Mouse (Mus musculus): ENCODE measurements at regions not wholly inside any gene's neighbourhood (a gene's known extent, or its start where the extent isn't known, plus 50 kb on each side); places are given as distances from the start of the nearest gene placed in this dataset.

GRCm38 (mm10) chr3:115655020-115655419 is 59.9 kb downstream of the S1pr1 start:
- H3K4me2 ChIP-seq = no peak overlapping the region
- H3K36me3 ChIP-seq = no peaks in the 10 kb centered on the region
- no peak for ATAC-seq (replicated peaks; ENCODE audit: insufficient number of reproducible peaks, insufficient read depth, low FRiP score, low read depth)
- no peaks in the 10 kb centered on the region for H3K9me3 ChIP-seq (replicated peaks)
- no peak overlapping the region for H3K4me3 ChIP-seq
- no peak overlapping the region for H3K9ac ChIP-seq
- no peaks in the 10 kb centered on the region for H3K27me3 ChIP-seq
- H3K27ac ChIP-seq = no peak overlapping the region
- H3K4me1 ChIP-seq (replicated peaks) = no peaks in the 10 kb centered on the region; the same call in 1 of the 2 replicates

- no peak overlapping the region for H3K27ac ChIP-seq
- H3K9me3 ChIP-seq (replicated peaks) = no peaks in the 10 kb centered on the region
- H3K4me3 ChIP-seq = no peak overlapping the region
Measured at GRCm38 (mm10) chr3:115652236-115652635, 62.6 kb downstream of the S1pr1 start.

GRCm38 (mm10) chr3:115649338-115650117 is 65.3 kb downstream of the S1pr1 start:
- H3K27ac ChIP-seq = no peak overlapping the region
- H3K4me3 ChIP-seq = no peak overlapping the region
- WGBS = 54% methylated on average over 3 of the region's 3 CpGs
- no peaks in the 10 kb centered on the region for H3K9me3 ChIP-seq (replicated peaks)
- no peak for ATAC-seq (replicated peaks; ENCODE audit: insufficient number of reproducible peaks, insufficient read depth, low FRiP score, low read depth)
- H3K27me3 ChIP-seq = no peaks in the 10 kb centered on the region
- no peaks in the 10 kb centered on the region for H3K36me3 ChIP-seq
- H3K9ac ChIP-seq = no peak overlapping the region
- peaks cover 19% of the 10 kb centered on the region for H3K4me1 ChIP-seq (replicated peaks)
- no peak overlapping the region for H3K4me2 ChIP-seq

More at GRCm38 (mm10) chr3:115652236-115652635, 62.6 kb downstream of the S1pr1 start:
- 71% methylated on average over 5 of the region's 5 CpGs for WGBS
- H3K4me1 ChIP-seq (replicated peaks) = peaks cover 2% of the 10 kb centered on the region; the same call in 1 of the 2 replicates
- H3K4me2 ChIP-seq = no peak overlapping the region
- H3K27me3 ChIP-seq = no peaks in the 10 kb centered on the region
- ATAC-seq (replicated peaks; ENCODE audit: insufficient number of reproducible peaks, insufficient read depth, low FRiP score, low read depth) = no peak
- H3K9ac ChIP-seq = no peak overlapping the region
- no peaks in the 10 kb centered on the region for H3K36me3 ChIP-seq

GRCm38 (mm10) chr3:115646993-115647392 is 67.9 kb downstream of the S1pr1 start:
- Histone ChIP-seq H3K4me3 (no peak overlapping the region), H3K27me3 (no peaks in the 10 kb centered on the region), H3K36me3 (no peaks in the 10 kb centered on the region), H3K9me3 (replicated peaks) (no peaks in the 10 kb centered on the region), H3K27ac (peak overlapping the region; percentile 58), H3K9ac (no peak overlapping the region), H3K4me1 (replicated peaks) (peaks cover 28% of the 10 kb centered on the region), H3K4me2 (no peak overlapping the region)
- 39% methylated on average over 7 of the region's 7 CpGs for WGBS
- ATAC-seq (replicated peaks; ENCODE audit: insufficient number of reproducible peaks, insufficient read depth, low FRiP score, low read depth) = no peak

- H3K9ac ChIP-seq = no peak overlapping the region
- no peaks in the 10 kb centered on the region for H3K27me3 ChIP-seq
- peaks cover 37% of the 10 kb centered on the region for H3K4me1 ChIP-seq (replicated peaks)
- H3K36me3 ChIP-seq = no peaks in the 10 kb centered on the region
- H3K4me2 ChIP-seq = no peak overlapping the region
- peak overlapping the region; percentile 59 for H3K27ac ChIP-seq
- ATAC-seq (replicated peaks; ENCODE audit: insufficient number of reproducible peaks, insufficient read depth, low FRiP score, low read depth) = no peak
- H3K9me3 ChIP-seq (replicated peaks) = no peaks in the 10 kb centered on the region
- no peak overlapping the region for H3K4me3 ChIP-seq
- 82% methylated on average over 5 of the region's 5 CpGs for WGBS
Measured at GRCm38 (mm10) chr3:115644307-115644706, 70.6 kb downstream of the S1pr1 start.

GRCm38 (mm10) chr3:115642846-115643260 is 72.0 kb downstream of the S1pr1 start:
- 4% methylated on average over 11 of the region's 11 CpGs for WGBS
- peak overlapping the region; percentile 59 for H3K4me2 ChIP-seq
- no peaks in the 10 kb centered on the region for H3K27me3 ChIP-seq
- peak overlapping the region; percentile 85 for H3K27ac ChIP-seq
- no peaks in the 10 kb centered on the region for H3K36me3 ChIP-seq
- no peak overlapping the region for H3K9ac ChIP-seq
- H3K4me1 ChIP-seq (replicated peaks) = peaks cover 37% of the 10 kb centered on the region
- peak overlapping the region; percentile 40 for H3K4me3 ChIP-seq
- ATAC-seq (replicated peaks; ENCODE audit: insufficient number of reproducible peaks, insufficient read depth, low FRiP score, low read depth) = no peak
- no peaks in the 10 kb centered on the region for H3K9me3 ChIP-seq (replicated peaks)

- Histone ChIP-seq H3K36me3 (no peaks in the 10 kb centered on the region), H3K4me2 (peak overlapping the region; percentile 59), H3K4me3 (peak overlapping the region; percentile 40), H3K27me3 (no peaks in the 10 kb centered on the region), H3K27ac (peak overlapping the region; percentile 85), H3K4me1 (replicated peaks) (peaks cover 35% of the 10 kb centered on the region), H3K9me3 (replicated peaks) (no peaks in the 10 kb centered on the region), H3K9ac (peak overlapping the region; percentile 27; the same call in 1 of the 2 replicates)
- 3% methylated on average over 26 of the region's 26 CpGs for WGBS
- peak; percentile 48 for ATAC-seq (replicated peaks; ENCODE audit: insufficient number of reproducible peaks, insufficient read depth, low FRiP score, low read depth)
Measured at GRCm38 (mm10) chr3:115642001-115642845, 72.6 kb downstream of the S1pr1 start.

GRCm38 (mm10) chr3:115641411-115641810 is 73.5 kb downstream of the S1pr1 start:
- H3K27me3 ChIP-seq = no peaks in the 10 kb centered on the region
- no peaks in the 10 kb centered on the region for H3K36me3 ChIP-seq
- no peaks in the 10 kb centered on the region for H3K9me3 ChIP-seq (replicated peaks)
- ATAC-seq (replicated peaks; ENCODE audit: insufficient number of reproducible peaks, insufficient read depth, low FRiP score, low read depth) = peak; percentile 77
- peak overlapping the region; percentile 85 for H3K27ac ChIP-seq
- H3K4me3 ChIP-seq = no peak overlapping the region; the same call in 1 of the 2 replicates
- H3K9ac ChIP-seq = no peak overlapping the region
- peaks cover 31% of the 10 kb centered on the region for H3K4me1 ChIP-seq (replicated peaks)
- WGBS = 7% methylated on average over 6 of the region's 6 CpGs
- H3K4me2 ChIP-seq = peak overlapping the region; percentile 59

GRCm38 (mm10) chr3:115635487-115635886 is 79.4 kb downstream of the S1pr1 start:
- H3K27ac ChIP-seq = peak overlapping the region; percentile 79
- whole genome bisulfite sequencing = 37% methylated on average over 4 of the region's 4 CpGs
- H3K36me3 ChIP-seq = no peaks in the 10 kb centered on the region
- no peaks in the 10 kb centered on the region for H3K9me3 ChIP-seq (replicated peaks)
- no peaks in the 10 kb centered on the region for H3K27me3 ChIP-seq
- H3K9ac ChIP-seq = no peak overlapping the region
- no peak overlapping the region for H3K4me3 ChIP-seq
- H3K4me1 ChIP-seq (replicated peaks) = peaks cover 21% of the 10 kb centered on the region
- peak; percentile 51; the same call in 1 of the 2 replicates for ATAC-seq (replicated peaks; ENCODE audit: insufficient number of reproducible peaks, insufficient read depth, low FRiP score, low read depth)
- no peak overlapping the region for H3K4me2 ChIP-seq

GRCm38 (mm10) chr3:115635081-115635480 is 79.8 kb downstream of the S1pr1 start:
- no peak for ATAC-seq (replicated peaks; ENCODE audit: insufficient number of reproducible peaks, insufficient read depth, low FRiP score, low read depth)
- Histone ChIP-seq H3K9me3 (replicated peaks) (no peaks in the 10 kb centered on the region), H3K27ac (peak overlapping the region; percentile 79), H3K36me3 (no peaks in the 10 kb centered on the region), H3K4me2 (no peak overlapping the region), H3K4me1 (replicated peaks) (peaks cover 21% of the 10 kb centered on the region), H3K9ac (no peak overlapping the region), H3K4me3 (no peak overlapping the region), H3K27me3 (no peaks in the 10 kb centered on the region)
- WGBS = 73% methylated on average over 5 of the region's 5 CpGs

GRCm38 (mm10) chr3:115632417-115632743 is 82.5 kb downstream of the S1pr1 start:
- H3K9me3 ChIP-seq (replicated peaks) = no peaks in the 10 kb centered on the region
- H3K4me3 ChIP-seq = no peak overlapping the region
- no peaks in the 10 kb centered on the region for H3K27me3 ChIP-seq
- ATAC-seq (replicated peaks; ENCODE audit: insufficient number of reproducible peaks, insufficient read depth, low FRiP score, low read depth) = no peak
- no peak overlapping the region for H3K9ac ChIP-seq
- no peak overlapping the region for H3K27ac ChIP-seq
- no peak overlapping the region for H3K4me2 ChIP-seq
- peaks cover 26% of the 10 kb centered on the region for H3K4me1 ChIP-seq (replicated peaks)
- WGBS = 78% methylated on average over 4 of the region's 4 CpGs
- no peaks in the 10 kb centered on the region for H3K36me3 ChIP-seq
